Mouse (Mus musculus) liver, embryonic 12.5 days (tissue): ENCODE measurements around the gene Emc10. TPM values are rescaled to one million over a fixed set of nuclear protein-coding genes. Genes with fewer than 3 reads are reported as not detected.
A peak's percentile ranks its signal among the peaks of the same experiment; 100 is the strongest.

ENCODE experiments used
- ATAC-seq: fragments of 200-750 bp; cut with Nextera tagmentation; 2 replicates; pipeline ENCODE4 v1.8.0; 2017; ENCODE audit warnings: moderate number of reproducible peaks, mild to moderate bottlenecking, moderate library complexity
- H3K27ac ChIP-seq: fragments of 300-500 bp; sonication (generic); 2 replicates; pipeline ENCODE4 v1.5.1; 2016; ENCODE audit warnings: mild to moderate bottlenecking
- H3K27me3 ChIP-seq: fragments of 300-500 bp; sonication (generic); replicated peaks from 2 replicates; pipeline ENCODE4 v1.6.1; 2016; ENCODE audit warnings: mild to moderate bottlenecking, moderate library complexity
- H3K36me3 ChIP-seq: fragments of 300-500 bp; sonication (generic); 2 replicates; pipeline ENCODE4 v1.6.1; 2016; ENCODE audit warnings: mild to moderate bottlenecking, moderate library complexity
- H3K4me1 ChIP-seq: fragments of 300-500 bp; sonication (generic); 2 replicates; pipeline ENCODE4 v1.6.1; 2016
- H3K4me2 ChIP-seq: fragments of 300-500 bp; sonication (generic); 2 replicates; pipeline ENCODE4 v1.6.1; 2016; ENCODE audit warnings: mild to moderate bottlenecking, moderate library complexity
- H3K4me3 ChIP-seq: fragments of 300-500 bp; sonication (generic); 2 replicates; pipeline ENCODE4 v1.5.1; 2016; ENCODE audit warnings: mild to moderate bottlenecking, moderate library complexity
- H3K9ac ChIP-seq: fragments of 300-500 bp; sonication (generic); 2 replicates; pipeline ENCODE4 v1.6.1; 2016; ENCODE audit warnings: mild to moderate bottlenecking, moderate library complexity
- H3K9me3 ChIP-seq: fragments of 300-500 bp; sonication (generic); replicated peaks from 2 replicates; pipeline ENCODE4 v1.6.1; 2016; ENCODE audit warnings: mild to moderate bottlenecking, moderate library complexity
- WGBS: fragments of 180-500 bp; shearing (Covaris S2); methylation state at CpG from one replicate; pipeline ENCODE4 v1.1.7; 2016; ENCODE audit not compliant: insufficient replicate concordance; 5-methylcytosine and 5-hydroxymethylcytosine counted together
- polyA plus RNA-seq: library from polyadenylated mRNA; unstranded; fragments of >200 nt; fragmentation: Nextera tagmentation; extraction: Ambion mirVana; gene quantifications from 2 replicates; pipeline ENCODE4 v1.2.1, GENCODE M21; 2016

The Emc10 gene
- polyA plus RNA-seq, 1 experiment from 2014 or later: 70.6 TPM

DNA sequence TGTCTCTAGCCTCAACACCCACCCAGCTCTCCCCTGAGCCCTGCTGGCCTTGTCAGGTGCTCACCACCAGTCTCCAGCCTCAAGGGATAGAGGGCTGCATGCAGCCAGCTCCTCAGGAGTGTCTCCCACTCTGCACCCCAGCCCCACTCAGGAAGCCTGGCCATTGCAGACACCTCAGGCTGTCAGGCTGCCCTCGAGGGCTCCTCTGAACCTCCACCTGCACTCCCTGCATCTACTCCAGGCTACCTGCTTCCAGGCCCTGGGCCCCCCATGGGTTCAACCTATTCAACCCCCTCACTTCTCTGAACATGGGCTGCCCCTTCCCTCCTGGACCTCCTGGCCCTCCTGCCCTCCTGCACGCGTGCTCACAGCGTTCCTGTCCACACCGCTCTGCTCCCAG, 4.9 kb downstream of the Emc10 start:
- H3K9me3 ChIP-seq: no peaks in the 10 kb centered on the region
- no peak overlapping the region for H3K4me2 ChIP-seq
- H3K4me3 ChIP-seq: no peak overlapping the region
- no peak for ATAC-seq
- peaks cover 63% of the 10 kb centered on the region for H3K36me3 ChIP-seq
- H3K27me3 ChIP-seq: no peaks in the 10 kb centered on the region
- no peak overlapping the region for H3K27ac ChIP-seq
- H3K4me1 ChIP-seq: peaks cover 15% of the 10 kb centered on the region
- no peak overlapping the region for H3K9ac ChIP-seq
- WGBS: 94% methylated on average over 5 of the region's 5 CpGs

DNA sequence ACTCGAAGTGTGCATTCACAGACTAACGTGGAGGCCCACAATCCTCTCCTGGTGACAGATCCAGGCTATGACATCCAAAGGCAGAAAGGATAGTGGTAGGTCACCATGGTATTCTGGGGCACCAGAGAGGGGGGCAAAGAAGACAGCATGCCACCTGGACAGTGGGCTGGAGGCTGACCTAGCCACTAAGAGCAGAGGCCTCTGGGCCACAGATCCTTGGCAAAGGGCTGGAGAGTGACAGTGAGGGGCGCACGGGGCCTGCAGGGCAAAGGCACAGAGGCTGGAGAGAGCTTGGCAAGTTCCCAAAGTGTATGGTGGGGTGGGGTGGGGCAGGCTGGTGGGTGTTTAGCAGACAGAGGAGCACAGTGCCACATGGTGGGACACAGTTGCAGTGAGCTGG, 6.0 kb downstream of the Emc10 start:
- Histone ChIP-seq H3K4me2 (no peak overlapping the region), H3K27me3 (no peaks in the 10 kb centered on the region), H3K4me1 (peaks cover 10% of the 10 kb centered on the region), H3K9ac (no peak overlapping the region), H3K4me3 (no peak overlapping the region), H3K27ac (no peak overlapping the region), H3K9me3 (no peaks in the 10 kb centered on the region), H3K36me3 (peaks cover 63% of the 10 kb centered on the region)
- 87% methylated on average over 4 of the region's 4 CpGs for WGBS
- ATAC-seq: no peak

DNA sequence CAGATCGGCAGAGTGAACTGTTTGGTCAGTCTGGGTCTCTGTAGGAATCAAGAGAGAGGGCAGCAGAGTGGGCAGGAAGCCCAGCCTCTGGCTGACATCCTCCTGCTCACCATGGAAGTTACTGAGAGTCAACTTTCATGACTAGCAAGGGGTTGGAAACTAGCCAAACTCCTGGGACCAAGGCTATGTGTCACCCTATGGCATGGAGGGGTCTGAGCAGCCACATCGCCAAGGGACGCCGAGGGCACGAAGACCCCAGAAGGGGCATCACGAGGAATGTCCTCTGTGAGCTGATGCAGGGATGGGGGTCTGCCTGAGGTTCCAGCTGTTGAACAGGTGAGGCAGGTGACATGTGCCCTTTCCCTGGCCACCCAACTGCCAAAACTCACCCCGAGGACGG, 7.8 kb downstream of the Emc10 start:
- Histone ChIP-seq H3K36me3 (peaks cover 51% of the 10 kb centered on the region), H3K4me3 (no peak overlapping the region), H3K27ac (no peak overlapping the region), H3K4me2 (no peak overlapping the region), H3K27me3 (no peaks in the 10 kb centered on the region), H3K9me3 (no peaks in the 10 kb centered on the region), H3K9ac (no peak overlapping the region), H3K4me1 (peaks cover 15% of the 10 kb centered on the region)
- no peak for ATAC-seq
- WGBS: 88% methylated on average over 8 of the region's 8 CpGs

DNA sequence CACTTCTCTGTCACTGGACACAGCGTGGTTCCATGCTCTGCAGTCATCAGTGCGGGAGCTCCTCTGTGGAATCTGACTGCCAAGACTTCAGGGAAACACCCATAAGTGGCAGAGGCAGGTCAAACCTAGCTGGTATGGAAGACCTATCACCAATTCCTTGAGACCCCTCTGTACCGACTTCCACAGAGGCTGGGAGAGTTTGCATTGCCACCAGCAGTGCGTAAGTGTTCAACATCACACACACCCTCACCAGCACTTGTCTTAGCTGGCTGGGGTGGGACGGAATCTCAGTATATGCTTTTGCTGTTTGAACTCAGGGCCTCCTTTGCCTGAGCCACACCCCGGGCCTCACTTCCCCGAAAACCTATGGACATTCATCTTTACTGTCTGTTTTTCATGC, 8.4 kb downstream of the Emc10 start:
- Histone ChIP-seq H3K9me3 (no peaks in the 10 kb centered on the region), H3K4me1 (peaks cover 21% of the 10 kb centered on the region), H3K27me3 (no peaks in the 10 kb centered on the region), H3K27ac (no peak overlapping the region), H3K9ac (no peak overlapping the region), H3K4me3 (no peak overlapping the region), H3K36me3 (peaks cover 45% of the 10 kb centered on the region), H3K4me2 (no peak overlapping the region)
- 79% methylated on average over 7 of the region's 7 CpGs for whole genome bisulfite sequencing
- ATAC-seq: no peak

DNA sequence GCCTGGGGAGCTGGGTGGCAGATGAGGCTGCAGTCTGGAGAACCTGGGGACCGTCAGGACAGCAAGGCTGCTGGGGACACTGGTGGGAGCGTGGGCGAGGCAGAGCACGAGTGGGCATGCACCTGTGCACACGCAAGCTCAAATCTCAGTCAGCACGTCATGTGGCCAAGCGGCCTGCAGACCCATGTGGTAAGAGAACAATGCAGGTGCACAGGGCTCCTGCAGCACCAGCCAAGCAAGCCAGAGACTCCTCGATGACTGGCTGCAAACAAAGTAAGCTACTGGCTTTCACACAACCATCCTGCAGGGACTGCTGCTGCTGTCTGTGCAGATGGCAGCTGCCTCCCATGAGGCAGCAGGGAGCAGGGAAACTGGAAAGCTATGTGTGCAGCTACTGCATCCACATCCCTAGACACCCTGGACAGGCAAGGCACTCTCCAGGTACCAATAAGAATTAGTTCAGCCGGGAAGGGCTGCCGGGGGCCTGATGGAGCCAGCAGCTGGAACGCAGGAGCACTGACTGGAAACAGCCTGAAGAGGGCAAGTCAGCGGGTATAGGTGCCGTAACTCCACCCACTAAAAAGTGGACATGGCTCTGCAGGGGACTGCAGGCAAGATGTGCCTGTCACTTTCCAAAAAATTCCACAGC, 9.3 kb downstream of the Emc10 start:
- ATAC-seq: no peak
- H3K27ac ChIP-seq: no peak overlapping the region
- H3K36me3 ChIP-seq: peaks cover 36% of the 10 kb centered on the region
- H3K9me3 ChIP-seq: no peaks in the 10 kb centered on the region
- H3K9ac ChIP-seq: no peak overlapping the region
- no peak overlapping the region for H3K4me2 ChIP-seq
- WGBS: 69% methylated on average over 13 of the region's 13 CpGs
- peaks cover 30% of the 10 kb centered on the region for H3K4me1 ChIP-seq
- H3K4me3 ChIP-seq: no peak overlapping the region
- peaks cover 6% of the 10 kb centered on the region; the same call in 1 of the 2 replicates for H3K27me3 ChIP-seq

DNA sequence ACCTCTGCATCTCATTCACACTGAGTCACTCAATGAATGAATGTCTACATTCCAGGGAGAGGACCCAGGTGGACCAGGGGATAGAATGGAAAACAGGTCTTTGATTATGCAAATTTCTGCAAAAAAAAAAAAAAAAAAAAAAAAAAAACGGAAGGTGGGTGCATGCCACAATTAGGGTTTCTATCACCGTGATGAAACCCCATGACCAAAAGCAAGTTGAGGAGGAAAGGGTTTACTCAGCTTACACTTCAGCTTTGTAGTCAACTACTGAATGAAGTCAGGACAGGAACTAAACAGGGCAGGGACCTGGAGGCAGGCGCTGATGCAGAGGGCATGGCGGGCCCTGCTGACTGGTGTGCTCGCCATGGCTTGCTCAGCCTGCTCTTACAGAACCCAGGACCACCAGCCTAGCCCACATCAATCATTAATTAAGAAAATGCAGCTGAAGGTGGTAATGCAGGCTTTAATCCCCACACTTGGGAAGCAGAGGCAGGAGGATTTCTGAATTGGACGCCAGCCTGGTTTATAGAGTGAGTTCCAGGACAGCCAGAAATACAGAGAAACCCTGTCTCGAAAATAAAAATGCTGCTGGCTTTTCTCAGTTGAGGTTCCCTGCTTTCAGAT, 10.6 kb downstream of the Emc10 start:
- Histone ChIP-seq H3K4me2 (no peak overlapping the region), H3K27me3 (peaks cover 17% of the 10 kb centered on the region), H3K27ac (no peak overlapping the region), H3K36me3 (peaks cover 22% of the 10 kb centered on the region), H3K4me1 (peaks cover 42% of the 10 kb centered on the region), H3K4me3 (no peak overlapping the region), H3K9me3 (no peaks in the 10 kb centered on the region), H3K9ac (no peak overlapping the region)
- WGBS: 67% methylated on average over 7 of the region's 7 CpGs
- ATAC-seq: no peak

DNA sequence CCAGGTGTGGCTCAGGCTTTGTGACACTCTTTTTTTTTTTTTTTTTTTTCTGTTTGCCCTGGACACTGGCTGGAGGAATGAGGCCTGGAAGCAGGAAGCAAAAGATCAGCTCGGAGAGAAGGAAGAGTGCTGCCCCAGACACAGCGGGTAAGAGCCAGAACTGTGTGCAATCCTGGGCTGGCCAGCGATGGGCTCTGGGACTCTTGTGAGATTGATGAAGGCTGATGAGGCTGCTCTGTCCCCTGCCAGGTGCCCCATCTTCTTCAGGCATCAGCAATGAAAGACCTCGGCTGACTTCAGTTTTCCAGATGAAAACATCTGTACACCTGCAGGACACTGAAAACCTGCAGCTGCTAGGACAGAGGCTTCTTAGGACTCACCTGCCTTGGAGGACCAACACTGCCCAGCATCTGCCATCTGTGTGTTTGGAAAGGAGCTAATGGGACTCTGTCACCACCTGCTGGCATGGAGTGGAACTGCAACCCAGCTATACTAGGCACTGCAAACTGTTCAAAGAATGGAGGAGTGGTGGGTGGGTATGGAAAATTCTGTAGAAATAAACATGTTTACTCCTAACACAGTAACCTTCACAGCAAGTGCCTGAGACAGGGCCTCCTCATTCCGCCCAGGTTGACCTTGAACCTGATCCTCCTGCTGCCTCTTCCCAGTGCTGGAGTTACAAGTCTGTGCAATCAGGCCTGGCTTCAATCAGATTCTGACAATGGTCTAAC, 11.3 kb downstream of the Emc10 start:
- peak overlapping the region; percentile 81 for H3K27ac ChIP-seq
- 31% methylated on average over 5 of the region's 5 CpGs for WGBS
- H3K9me3 ChIP-seq: no peaks in the 10 kb centered on the region
- no peak overlapping the region for H3K4me2 ChIP-seq
- no peak overlapping the region for H3K4me3 ChIP-seq
- H3K4me1 ChIP-seq: peaks cover 49% of the 10 kb centered on the region
- 0 out of 2 replicates have a peak, but pooled peaks have one; percentile 19 for ATAC-seq
- H3K36me3 ChIP-seq: peaks cover 15% of the 10 kb centered on the region
- H3K27me3 ChIP-seq: peaks cover 24% of the 10 kb centered on the region
- H3K9ac ChIP-seq: 0 out of 2 replicates have a peak overlapping the region, but pooled peaks have one; percentile 1

DNA sequence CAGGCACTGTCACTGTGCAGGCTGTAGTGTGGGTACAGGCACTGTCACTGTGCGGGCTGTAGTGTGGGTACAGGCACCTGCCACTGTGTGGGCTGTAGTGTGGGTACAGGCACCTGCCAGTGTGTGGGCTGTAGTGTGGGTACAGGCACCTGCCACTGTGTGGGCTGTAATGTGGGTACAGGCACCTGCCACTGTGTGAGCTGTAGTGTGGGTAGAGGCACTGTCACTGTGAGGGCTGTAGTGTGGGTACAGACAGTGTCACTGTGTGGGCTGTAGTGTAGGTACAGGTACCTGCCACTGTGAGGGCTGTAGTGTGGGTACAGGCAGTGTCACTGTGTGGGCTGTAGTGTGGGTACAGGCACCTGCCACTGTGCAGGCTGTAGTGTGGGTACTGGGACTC, 12.2 kb downstream of the Emc10 start:
- Histone ChIP-seq H3K4me2 (no peak overlapping the region), H3K27ac (peak overlapping the region; percentile 81), H3K4me1 (peaks cover 58% of the 10 kb centered on the region)

DNA sequence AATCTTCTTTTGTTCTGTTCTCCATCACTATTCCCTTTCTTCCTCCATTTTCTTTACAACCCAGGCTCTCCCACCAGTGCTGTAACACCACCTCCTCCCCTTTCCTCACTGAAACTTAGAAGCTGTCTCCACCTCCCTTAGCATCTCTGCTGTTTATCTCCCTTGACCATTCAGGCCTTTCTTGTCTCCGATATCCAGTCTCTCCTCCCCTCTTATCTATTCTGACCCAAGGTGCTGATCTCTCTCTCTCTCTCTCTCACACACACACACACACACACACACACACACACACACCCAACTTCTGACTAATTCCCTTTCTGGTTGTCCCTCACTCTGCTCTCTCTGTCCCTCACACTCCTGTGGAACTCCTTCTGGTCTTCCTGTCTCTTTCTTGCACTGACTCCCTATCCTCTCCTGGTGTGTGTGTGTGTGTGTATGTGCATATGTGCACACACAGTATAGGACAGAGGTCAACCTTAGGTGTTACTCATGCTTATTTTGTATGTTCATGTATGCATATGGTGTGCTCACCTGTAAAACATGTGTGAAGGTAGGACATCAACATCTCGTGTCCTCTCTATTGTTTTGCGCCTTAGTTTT, 13.4 kb downstream of the Emc10 start:
- H3K9ac ChIP-seq: peak overlapping the region; percentile 69

More for the DNA sequence above, 12.2 kb downstream of the Emc10 start:
- ATAC-seq: no peak
- Histone ChIP-seq H3K9me3 (no peaks in the 10 kb centered on the region), H3K4me3 (no peak overlapping the region), H3K27me3 (peaks cover 33% of the 10 kb centered on the region), H3K36me3 (peaks cover 8% of the 10 kb centered on the region), H3K9ac (0 out of 2 replicates have a peak overlapping the region, but pooled peaks have one; percentile 1)
- 95% methylated on average over 1 of the region's 1 CpGs for WGBS

DNA sequence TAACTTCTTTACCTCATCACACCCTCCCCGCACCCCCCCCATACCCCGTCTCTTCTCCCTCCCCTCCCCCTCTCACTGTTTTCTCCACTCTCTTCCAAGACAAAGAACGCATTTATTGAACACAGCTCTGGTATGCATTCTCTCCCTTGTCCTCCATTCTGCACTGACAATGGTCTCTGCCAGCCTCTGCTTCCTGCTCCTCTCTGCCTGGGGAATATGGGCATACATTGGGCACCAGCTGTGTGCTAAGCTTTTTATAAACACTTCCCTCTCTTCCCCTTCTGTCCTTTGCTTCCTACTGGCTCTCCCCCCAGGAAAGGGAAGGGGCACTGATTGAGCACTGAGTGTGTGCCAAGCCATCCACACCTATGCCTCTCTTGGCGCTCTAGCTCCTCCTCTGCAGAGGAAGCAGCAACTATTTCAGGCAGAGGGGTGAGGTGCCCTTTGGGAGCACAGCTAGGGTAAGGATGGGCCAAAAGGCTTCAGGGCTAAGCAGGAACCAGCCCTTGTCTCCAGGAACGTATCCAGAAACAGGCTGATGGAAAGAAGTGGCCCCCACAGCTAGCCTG, 21.2 kb downstream of the Emc10 start:
- peaks cover 14% of the 10 kb centered on the region for H3K36me3 ChIP-seq
- H3K4me1 ChIP-seq: peaks cover 65% of the 10 kb centered on the region
- no peak overlapping the region for H3K4me3 ChIP-seq
- H3K27me3 ChIP-seq: peaks cover 71% of the 10 kb centered on the region
- 36% methylated on average over 5 of the region's 5 CpGs for WGBS
- no peak overlapping the region for H3K9ac ChIP-seq
- ATAC-seq: no peak
- H3K27ac ChIP-seq: no peak overlapping the region
- no peaks in the 10 kb centered on the region for H3K9me3 ChIP-seq
- no peak overlapping the region for H3K4me2 ChIP-seq

More for the DNA sequence above, 13.4 kb downstream of the Emc10 start:
- H3K4me2 ChIP-seq: peak overlapping the region; percentile 73
- ATAC-seq: peak; percentile 96
- peaks cover 66% of the 10 kb centered on the region for H3K4me1 ChIP-seq
- no peaks in the 10 kb centered on the region for H3K9me3 ChIP-seq
- peaks cover 44% of the 10 kb centered on the region for H3K27me3 ChIP-seq
- H3K27ac ChIP-seq: peak overlapping the region; percentile 93
- 34% methylated on average over 3 of the region's 3 CpGs for WGBS
- H3K4me3 ChIP-seq: peak overlapping the region; percentile 25; the same call in 1 of the 2 replicates
- no peaks in the 10 kb centered on the region for H3K36me3 ChIP-seq

DNA sequence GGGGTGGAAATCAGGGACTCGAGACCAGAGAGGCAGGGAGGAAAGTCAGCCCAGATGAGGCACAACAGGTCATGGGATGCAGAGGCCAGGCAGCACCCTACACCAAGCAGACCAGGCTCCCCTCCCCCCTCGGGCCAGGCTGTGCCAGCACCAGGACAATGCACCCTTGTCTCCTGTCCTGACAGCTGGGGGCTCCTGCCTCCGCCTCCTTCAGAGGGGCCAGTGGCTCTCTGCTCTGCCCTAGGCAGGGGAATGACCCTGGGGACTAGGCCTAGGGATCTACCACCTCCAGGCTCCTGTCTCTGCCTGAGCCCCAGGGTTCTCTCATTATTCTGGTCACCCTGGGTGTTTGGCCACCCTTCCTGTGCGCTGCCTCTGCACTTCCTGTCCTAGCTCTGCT, 21.9 kb downstream of the Emc10 start:
- ATAC-seq: no peak
- Histone ChIP-seq H3K27me3 (peaks cover 64% of the 10 kb centered on the region), H3K4me1 (peaks cover 65% of the 10 kb centered on the region), H3K4me3 (no peak overlapping the region), H3K4me2 (no peak overlapping the region), H3K9me3 (no peaks in the 10 kb centered on the region), H3K9ac (no peak overlapping the region), H3K36me3 (peaks cover 16% of the 10 kb centered on the region), H3K27ac (no peak overlapping the region)
- WGBS: 34% methylated on average over 4 of the region's 4 CpGs
